Comparison of ENCODE assay signal across 29 mouse cellular contexts in the genomic region with DNA sequence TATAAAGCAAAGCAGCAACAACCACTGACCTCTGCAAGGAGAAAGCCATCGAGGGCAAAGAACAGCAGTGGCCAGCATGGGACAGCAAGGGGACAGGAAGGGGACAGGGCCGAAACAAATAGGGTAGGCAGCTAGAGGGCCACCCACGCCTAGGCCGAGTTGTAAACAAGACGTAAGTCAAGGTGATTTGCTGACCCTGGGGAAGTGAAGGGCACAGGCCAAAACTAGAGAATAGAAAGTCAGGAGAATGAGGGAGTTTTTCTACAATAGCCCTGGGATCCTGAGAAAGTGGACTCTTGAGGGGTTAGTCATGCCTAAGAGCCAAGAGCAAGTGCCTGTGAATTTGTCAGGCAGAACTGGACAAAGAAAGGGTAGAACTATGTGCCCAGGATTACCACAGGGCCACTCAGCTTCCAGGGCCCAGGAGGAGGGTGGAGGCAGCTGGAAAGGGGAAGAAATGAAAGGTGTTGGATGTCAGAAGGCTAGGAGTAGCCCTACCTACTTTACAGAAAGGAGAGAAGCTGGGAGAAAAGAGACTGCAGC. TPM values are rescaled to one million over a fixed set of nuclear protein-coding genes. Genes with fewer than 3 reads are reported as not detected.
DNase-seq lines count a peak whose midpoint lies in the region; ATAC-seq and TF ChIP-seq lines count a peak whose summit lies in the region.
"Had no signal": no experiment of that assay in that cellular context is flagged by ENCODE, and none has a peak within 500 bp of the region (broad histone marks: within the 10 kb centered on the region; RNA-seq: fewer than 3 reads in every experiment).

No protein-coding gene starts in this region.

- WGBS in heart, adult 2 months, result 71% methylated on average over 5 of the region's 5 CpGs
- 25% methylated on average over 5 of the region's 5 CpGs for WGBS in kidney, adult 2 months
- 66% methylated on average over 5 of the region's 5 CpGs for WGBS in liver, postnatal 0 days (ENCODE audit: insufficient replicate concordance)
- WGBS in liver, embryonic 11.5 days, result 84% methylated on average over 5 of the region's 5 CpGs
- WGBS in stomach, postnatal 0 days, result 78% methylated on average over 5 of the region's 5 CpGs

- no peak for TF ChIP-seq CTCF in heart, adult 2 months (IDR thresholded peaks at IDR 0.05)
- no peak for TF ChIP-seq CTCF in kidney, adult 2 months (conservative IDR thresholded peaks at IDR 0.05; ENCODE audit: insufficient read depth, insufficient read length, low read depth, low read length)
- no peak for TF ChIP-seq CTCF in liver, postnatal 0 days (IDR thresholded peaks at IDR 0.05; ENCODE audit: low read depth)
- no peak for TF ChIP-seq CTCF in stomach, postnatal 0 days (IDR thresholded peaks at IDR 0.05; ENCODE audit: low read depth)

- no peak overlapping the region for H3K4me3 ChIP-seq in heart, adult 2 months
- H3K4me3 ChIP-seq in kidney, adult 2 months (ENCODE audit: insufficient read depth, low read depth, low read length), result no peak overlapping the region
- no peak overlapping the region for H3K4me3 ChIP-seq in liver, postnatal 0 days (ENCODE audit: low read depth, low read length)
- H3K4me3 ChIP-seq in liver, embryonic 11.5 days (ENCODE audit: low read depth, low read length), result no peak overlapping the region
- no peak overlapping the region for H3K4me3 ChIP-seq in stomach, postnatal 0 days (ENCODE audit: low read depth, low read length)
- H3K4me3 ChIP-seq: embryonic facial prominence, embryonic 10.5 days; embryonic facial prominence, embryonic 15.5 days; forebrain, embryonic 12.5 days; liver, embryonic 15.5 days; lung, embryonic 15.5 days; megakaryocyte, embryonic 14.5 days had no signal

- H3K9ac ChIP-seq in heart, adult 2 months (ENCODE audit: low read depth, low read length), result no peak overlapping the region
- no peak overlapping the region for H3K9ac ChIP-seq in liver, postnatal 0 days (replicated peaks)
- H3K9ac ChIP-seq in liver, embryonic 11.5 days (ENCODE audit: low read depth, low read length), result no peak overlapping the region
- no peak overlapping the region for H3K9ac ChIP-seq in stomach, postnatal 0 days (ENCODE audit: low read length)
- H3K9ac ChIP-seq: embryonic facial prominence, embryonic 15.5 days; forebrain, embryonic 12.5 days; forebrain, postnatal 0 days; hindbrain, embryonic 14.5 days; liver, embryonic 15.5 days; lung, embryonic 15.5 days had no signal

- no peak overlapping the region for H3K4me2 ChIP-seq in liver, postnatal 0 days (ENCODE audit: low read depth, low read length)
- no peak overlapping the region for H3K4me2 ChIP-seq in liver, embryonic 11.5 days
- no peak overlapping the region for H3K4me2 ChIP-seq in stomach, postnatal 0 days (replicated peaks; ENCODE audit: low read depth)
- H3K4me2 ChIP-seq: embryonic facial prominence, embryonic 15.5 days; forebrain, embryonic 12.5 days; hindbrain, embryonic 14.5 days; liver, embryonic 15.5 days; lung, embryonic 15.5 days had no signal

- intact Hi-C loops in heart, adult 2 months (cut with DNase I), result no loop called here
- intact Hi-C loops in heart, postnatal 25 days (cut with DNase I), result no loop called here

- H3K36me3 ChIP-seq in heart, adult 2 months (ENCODE audit: control insufficient read depth, insufficient read depth, low read length), result peaks cover 9% of the 10 kb centered on the region; the same call in 1 of the 2 replicates
- peaks cover 22% of the 10 kb centered on the region for H3K36me3 ChIP-seq in kidney, adult 2 months (ENCODE audit: control insufficient read depth, insufficient read depth, low read length)
- H3K36me3 ChIP-seq in liver, postnatal 0 days (replicated peaks; ENCODE audit: insufficient read depth, low read length), result peaks cover 34% of the 10 kb centered on the region
- no peaks in the 10 kb centered on the region for H3K36me3 ChIP-seq in liver, embryonic 11.5 days (ENCODE audit: control insufficient read depth, insufficient read depth, low read length)
- H3K36me3 ChIP-seq in stomach, postnatal 0 days (ENCODE audit: control insufficient read depth, insufficient read depth, low read length), result peaks cover 14% of the 10 kb centered on the region
- H3K36me3 ChIP-seq: embryonic facial prominence, embryonic 15.5 days; G1E; liver, embryonic 15.5 days had no signal

- ATAC-seq in liver, postnatal 0 days, result no peak
- ATAC-seq in liver, embryonic 11.5 days (replicated peaks; ENCODE audit: low FRiP score), result no peak
- peak; percentile 3; the same call in 1 of the 2 replicates for ATAC-seq in stomach, postnatal 0 days (ENCODE audit: low FRiP score, low TSS enrichment)
- ATAC-seq: forebrain, postnatal 0 days had no signal

- H3K4me1 ChIP-seq in heart, adult 2 months (ENCODE audit: control insufficient read depth, insufficient read depth, low read length), result peaks cover 5% of the 10 kb centered on the region; the same call in 1 of the 2 replicates
- H3K4me1 ChIP-seq in kidney, adult 2 months (ENCODE audit: control insufficient read depth, insufficient read depth, low read length), result peaks cover 25% of the 10 kb centered on the region; the same call in 1 of the 2 replicates
- peaks cover 13% of the 10 kb centered on the region for H3K4me1 ChIP-seq in liver, postnatal 0 days (ENCODE audit: insufficient read depth)
- peaks cover 7% of the 10 kb centered on the region; the same call in 1 of the 2 replicates for H3K4me1 ChIP-seq in liver, embryonic 11.5 days (replicated peaks; ENCODE audit: control insufficient read depth, insufficient read depth, low read length)
- no peaks in the 10 kb centered on the region for H3K4me1 ChIP-seq in stomach, postnatal 0 days (replicated peaks; ENCODE audit: control insufficient read depth, insufficient read depth)
- H3K4me1 ChIP-seq: embryonic facial prominence, embryonic 15.5 days; forebrain, embryonic 12.5 days; lung, embryonic 15.5 days had no signal

- H3K27ac ChIP-seq in heart, adult 2 months, result peak overlapping the region; percentile 40
- H3K27ac ChIP-seq in kidney, adult 2 months (ENCODE audit: insufficient read depth, low read depth, low read length), result peak overlapping the region; percentile 59
- H3K27ac ChIP-seq in liver, postnatal 0 days (ENCODE audit: low read depth), result peak overlapping the region; percentile 39; the same call in 1 of the 2 replicates
- no peak overlapping the region for H3K27ac ChIP-seq in liver, embryonic 11.5 days (ENCODE audit: low read depth, low read length)
- H3K27ac ChIP-seq in stomach, postnatal 0 days (replicated peaks), result no peak overlapping the region
- H3K27ac ChIP-seq: embryonic facial prominence, embryonic 10.5 days; embryonic facial prominence, embryonic 15.5 days; forebrain, embryonic 12.5 days; hindbrain, embryonic 14.5 days; liver, embryonic 15.5 days; lung, embryonic 15.5 days had no signal

- no peaks in the 10 kb centered on the region for H3K79me2 ChIP-seq in heart, adult 2 months (replicated peaks; ENCODE audit: control insufficient read depth, insufficient read depth, low read length)

- no peak for DNase-seq in heart, adult 2 months
- no peak for DNase-seq in heart, postnatal 25 days (ENCODE audit: low spot score)
- DNase-seq in kidney, adult 2 months, result peak; percentile 47
- DNase-seq in kidney, postnatal 10 days, result no peak
- no peak for DNase-seq in liver, postnatal 0 days
- no peak for DNase-seq in liver, embryonic 11.5 days (ENCODE audit: low spot score)
- no peak for DNase-seq in stomach, postnatal 0 days (ENCODE audit: low spot score)
- DNase-seq: adrenal gland, postnatal 10 days; cerebellum, adult 8-10 months; cerebellum, postnatal 25 days; forebrain, postnatal 0 days; gastrocnemius, postnatal 25 days; heart, adult 18-20 months; kidney, postnatal 14 days; layer of hippocampus, postnatal 36 days; liver; lung, postnatal 4 days; midbrain, embryonic 14.5 days; retina, postnatal 1 day; thymus, adult 2 months; thymus, postnatal 36 days had no signal

- no peaks in the 10 kb centered on the region for H3K27me3 ChIP-seq in heart, adult 2 months (ENCODE audit: control insufficient read depth, insufficient read depth, low read length)
- no peaks in the 10 kb centered on the region for H3K27me3 ChIP-seq in kidney, adult 2 months (replicated peaks; ENCODE audit: control insufficient read depth, insufficient read depth, low read length)
- no peaks in the 10 kb centered on the region for H3K27me3 ChIP-seq in liver, postnatal 0 days (ENCODE audit: insufficient read depth, low read length)
- no peaks in the 10 kb centered on the region for H3K27me3 ChIP-seq in liver, embryonic 11.5 days (replicated peaks; ENCODE audit: control insufficient read depth, insufficient read depth, low read length)
- no peaks in the 10 kb centered on the region for H3K27me3 ChIP-seq in stomach, postnatal 0 days (ENCODE audit: control insufficient read depth, insufficient read depth, low read length)
- H3K27me3 ChIP-seq: embryonic facial prominence, embryonic 15.5 days; forebrain, embryonic 12.5 days; liver, embryonic 15.5 days; lung, embryonic 15.5 days had no signal

- no peaks in the 10 kb centered on the region for H3K9me3 ChIP-seq in liver, postnatal 0 days (ENCODE audit: low read length)
- no peaks in the 10 kb centered on the region for H3K9me3 ChIP-seq in liver, embryonic 11.5 days (ENCODE audit: control insufficient read depth, low read length)
- no peaks in the 10 kb centered on the region for H3K9me3 ChIP-seq in stomach, postnatal 0 days (ENCODE audit: control insufficient read depth, low read length)
- H3K9me3 ChIP-seq: embryonic facial prominence, embryonic 10.5 days; embryonic facial prominence, embryonic 15.5 days; forebrain, embryonic 12.5 days; G1E; liver, embryonic 15.5 days; lung, embryonic 15.5 days; megakaryocyte, embryonic 14.5 days had no signal

- no peak for TF ChIP-seq EP300 in heart, adult 2 months (IDR thresholded peaks at IDR 0.05; ENCODE audit: insufficient read depth, low read depth, low read length)
- TF ChIP-seq EP300 in liver, postnatal 0 days (IDR thresholded peaks at IDR 0.05; ENCODE audit: low read depth), result no peak
- no peak for TF ChIP-seq EP300 in stomach, postnatal 0 days (optimal IDR thresholded peaks at IDR 0.05)

- TF ChIP-seq POLR2A in heart, adult 2 months (IDR thresholded peaks at IDR 0.05; ENCODE audit: insufficient read depth, low read depth, low read length), result no peak
- TF ChIP-seq POLR2A in kidney, adult 2 months (IDR thresholded peaks at IDR 0.05; ENCODE audit: low read depth, low read length), result no peak

RNA-seq across cellular contexts. Expression of a gene that starts 12.5 kb away (rescaled TPM):
- 100 to 1,000 TPM; 328 to 391 TPM for total RNA-seq in heart, adult 2 months (2021)
- 136 and 178 TPM in 2 replicates for polyA plus RNA-seq in heart, adult 2 months (2012; rRNA removed)
- total RNA-seq in heart, postnatal 25 days (2021), result 100 to 1,000 TPM; 416 to 492 TPM
- 945 and 1,094 TPM in 2 replicates for polyA plus RNA-seq in kidney, adult 2 months (2012; rRNA removed)
- 38.6 and 38.8 TPM in 2 replicates for polyA plus RNA-seq in liver, postnatal 0 days (2015; fragmentation: Nextera tagmentation; extraction: Ambion mirVana)
- 18.2 and 18.6 TPM in 2 replicates for polyA plus RNA-seq in liver, embryonic 11.5 days (2014; fragmentation: Nextera tagmentation; extraction: Ambion mirVana)
- polyA plus RNA-seq in stomach, postnatal 0 days (2015; fragmentation: Nextera tagmentation; extraction: Ambion mirVana), result 213 and 222 TPM in 2 replicates
- polyA plus RNA-seq: G1E had no signal

Comparison
In these comparisons a context has a peak if more than half of its experiments do, and no peak if none do; other contexts are left out.
1. H3K27ac ChIP-seq: peak in heart, adult 2 months (single experiment), kidney, adult 2 months (single experiment) and liver, postnatal 0 days (single experiment); none in liver, embryonic 11.5 days (single experiment) and stomach, postnatal 0 days (single experiment).